Mouse (Mus musculus): ENCODE measurements at regions not wholly inside any gene's neighbourhood (a gene's known extent, or its start where the extent isn't known, plus 50 kb on each side); places are given as distances from the start of the nearest gene placed in this dataset.

DNA sequence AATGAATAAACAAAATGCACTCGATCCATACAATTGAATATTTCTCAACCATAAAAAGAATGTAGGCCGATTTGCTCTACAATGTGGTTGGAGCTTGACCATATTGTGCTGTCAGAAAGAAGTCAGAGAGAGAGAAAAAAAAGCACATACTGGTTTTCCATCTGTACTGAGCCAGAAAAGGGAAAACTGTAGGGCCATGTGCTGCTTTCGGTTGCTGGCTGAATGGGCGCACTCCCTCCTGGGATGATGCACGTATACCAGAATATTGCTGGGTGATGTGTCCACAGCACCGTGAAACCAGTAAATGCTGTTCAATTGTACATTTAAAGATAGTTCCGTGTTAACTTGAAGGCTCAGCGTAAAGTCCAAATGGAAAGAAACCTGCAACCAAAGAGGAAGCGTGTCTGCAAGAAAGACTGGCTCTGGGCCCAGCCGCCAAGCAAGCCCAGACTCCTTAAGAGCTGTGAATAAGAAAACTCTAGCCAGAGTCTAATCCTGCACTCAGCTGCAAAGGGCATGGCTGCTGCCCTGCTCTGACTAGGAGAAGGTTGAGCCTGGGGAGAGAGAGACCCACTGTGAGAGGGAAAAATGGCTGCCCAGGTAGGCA is 355.2 kb upstream of the Kcnab2 start:
- TF ChIP-seq POLR2A (IDR thresholded peaks at IDR 0.05; ENCODE audit: insufficient read length, low read depth) (no peak), MAX (IDR thresholded peaks at IDR 0.05; ENCODE audit: low read depth) (no peak), USF1 (IDR thresholded peaks at IDR 0.05; ENCODE audit: low read depth) (no peak), MYOD1 (IDR thresholded peaks at IDR 0.05; ENCODE audit: control insufficient read depth in 1 of 3, insufficient read length in 2 of 3, low read depth in 2 of 3) (no peak), TCF12 (IDR thresholded peaks at IDR 0.05; ENCODE audit: insufficient read depth, poor library complexity, severe bottlenecking) (no peak), CEBPB (IDR thresholded peaks at IDR 0.05; ENCODE audit: insufficient read depth, poor library complexity, severe bottlenecking) (no peak), SRF (IDR thresholded peaks at IDR 0.05; ENCODE audit: control insufficient read depth, insufficient read length, low read depth) (no peak), MYOG (IDR thresholded peaks at IDR 0.05; ENCODE audit: control insufficient read depth in 1 of 3, insufficient read depth in 1 of 3, insufficient read length in 2 of 3, low read depth in 2 of 3) (no peak)

Measured in myocyte (in vitro differentiated cells).